Mouse (Mus musculus) hindbrain, postnatal 0 days (tissue): ENCODE data around the gene RPS10-NUDT3. TPM values are rescaled to one million over a fixed set of nuclear protein-coding genes. Genes with fewer than 3 reads are reported as not detected.

Experiments used
- ATAC-seq: fragments of 200-750 bp; cut with Nextera tagmentation; 2 replicates; pipeline ENCODE4 v1.8.0; 2017; ENCODE audit warnings: mild to moderate bottlenecking, moderate TSS enrichment, moderate library complexity
- DNase-seq: peaks from one replicate; pipeline ENCODE4 v3.0.0-alpha.2; 2015; ENCODE audit warnings: low spot score
- H3K27ac ChIP-seq: fragments of 300-500 bp; sonication (generic); 2 replicates; pipeline ENCODE4 v1.5.1; 2014; ENCODE audit warnings: mild to moderate bottlenecking
- H3K27me3 ChIP-seq: fragments of 300-500 bp; sonication (generic); 2 replicates; pipeline ENCODE4 v1.6.1; 2014; ENCODE audit warnings: low read length, mixed read lengths; ENCODE audit not compliant: insufficient read depth
- H3K36me3 ChIP-seq: fragments of 300-500 bp; sonication (generic); 2 replicates; pipeline ENCODE4 v1.6.1; 2014; ENCODE audit warnings: low read length, mixed read lengths; ENCODE audit not compliant: insufficient read depth
- H3K4me1 ChIP-seq: fragments of 300-500 bp; sonication (generic); 2 replicates; pipeline ENCODE4 v1.6.1; 2014; ENCODE audit warnings: antibody characterized with exemption, low read length, mixed read lengths; ENCODE audit not compliant: insufficient read depth
- H3K4me2 ChIP-seq: fragments of 300-500 bp; sonication (generic); 2 replicates; pipeline ENCODE4 v1.6.1; 2014; ENCODE audit warnings: low read depth, mild to moderate bottlenecking, low read length, moderate library complexity, mixed read lengths
- H3K4me3 ChIP-seq: fragments of 300-500 bp; sonication (generic); 2 replicates; pipeline ENCODE4 v1.5.1; 2014; ENCODE audit warnings: low read length
- H3K9ac ChIP-seq: fragments of 300-500 bp; sonication (generic); replicated peaks from 2 replicates; pipeline ENCODE4 v1.6.1; 2014; ENCODE audit warnings: mild to moderate bottlenecking, low read length, moderate library complexity, mixed read lengths
- H3K9me3 ChIP-seq: fragments of 300-500 bp; sonication (generic); 2 replicates; pipeline ENCODE4 v1.6.1; 2016; ENCODE audit warnings: low read length, mixed read lengths
- CTCF ChIP-seq: IDR thresholded peaks from 2 replicates; pipeline ENCODE4 v1.5.1; 2016; ENCODE audit warnings: antibody characterized with exemption, control low read depth, low read depth
- WGBS: fragments of 180-500 bp; shearing (Covaris S2); extraction: QIAGEN DNeasy Blood & Tissue Kit; methylation state at CpG from one replicate; pipeline ENCODE4 v1.1.7; 2014; 5-methylcytosine and 5-hydroxymethylcytosine counted together
- polyA plus RNA-seq: library from polyadenylated mRNA; unstranded; fragments of >200 nt; fragmentation: Nextera tagmentation; extraction: Ambion mirVana; gene quantifications from 2 replicates; pipeline ENCODE4 v1.2.1, GENCODE M21; 2015
- total RNA-seq: library from RNA; depleted of rRNA; stranded (reverse); fragments of >200 nt; gene quantifications from 2 replicates; pipeline ENCODE4 v1.2.3, GENCODE M21; 2014

The RPS10-NUDT3 gene
- total and polyA plus RNA-seq, 2 experiments from 2014 or later = not detected

DNA sequence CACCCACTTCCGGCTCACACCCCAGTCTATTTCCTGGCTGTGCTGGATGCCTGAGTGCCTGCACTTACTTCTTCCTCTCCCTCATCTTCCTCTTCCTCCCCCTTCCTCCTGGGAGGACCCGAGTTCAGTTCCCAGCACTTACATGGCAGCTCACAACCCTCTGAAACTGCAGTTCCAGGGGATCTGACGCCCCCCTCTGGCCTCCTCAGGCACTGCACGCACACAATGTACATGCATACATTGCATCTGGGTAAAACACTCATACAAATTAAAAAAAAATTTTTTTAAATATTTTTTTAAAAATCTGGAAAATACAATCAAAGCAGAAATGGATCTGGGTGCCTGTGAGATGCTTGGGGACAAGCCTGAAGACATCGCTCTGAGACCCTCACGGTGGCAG lies 36.7 kb upstream of the RPS10-NUDT3 start:
- Histone ChIP-seq H3K36me3 (no peaks in the 10 kb centered on the region), H3K27me3 (no peaks in the 10 kb centered on the region), H3K9ac (no peak overlapping the region), H3K9me3 (no peaks in the 10 kb centered on the region), H3K27ac (no peak overlapping the region), H3K4me2 (no peak overlapping the region), H3K4me3 (no peak overlapping the region), H3K4me1 (no peaks in the 10 kb centered on the region)
- no peak for TF ChIP-seq CTCF
- DNase-seq = no peak
- ATAC-seq = no peak
- 82% methylated on average over 6 of the region's 6 CpGs for whole genome bisulfite sequencing

DNA sequence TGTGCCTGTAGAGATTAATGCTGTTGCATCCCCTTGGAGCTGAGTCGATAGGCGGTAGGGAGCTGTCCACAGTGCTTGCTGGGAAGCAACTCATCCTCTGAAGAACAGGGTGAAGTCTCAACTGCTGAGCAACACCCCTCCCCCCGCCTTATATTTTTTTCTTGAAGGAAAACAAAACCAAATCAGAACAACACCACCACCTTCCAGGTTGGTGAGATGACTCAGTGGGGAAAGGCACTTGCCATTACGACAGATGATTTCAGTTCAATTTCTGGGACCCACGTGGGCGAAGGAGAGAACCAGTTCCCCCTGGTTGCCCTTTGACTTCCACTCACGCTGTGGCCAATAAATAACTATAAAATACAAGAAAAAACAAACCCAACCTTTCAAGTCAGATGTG lies 23.7 kb upstream of the RPS10-NUDT3 start:
- no peaks in the 10 kb centered on the region for H3K27me3 ChIP-seq
- H3K4me3 ChIP-seq = no peak overlapping the region
- DNase-seq (no peak), ATAC-seq (no peak)
- no peak overlapping the region for H3K27ac ChIP-seq
- no peak for TF ChIP-seq CTCF
- H3K36me3 ChIP-seq = no peaks in the 10 kb centered on the region
- H3K9ac ChIP-seq = no peak overlapping the region
- no peak overlapping the region for H3K4me2 ChIP-seq
- H3K4me1 ChIP-seq = peaks cover 8% of the 10 kb centered on the region; the same call in 1 of the 2 replicates
- H3K9me3 ChIP-seq = no peaks in the 10 kb centered on the region
- 81% methylated on average over 7 of the region's 7 CpGs for WGBS

DNA sequence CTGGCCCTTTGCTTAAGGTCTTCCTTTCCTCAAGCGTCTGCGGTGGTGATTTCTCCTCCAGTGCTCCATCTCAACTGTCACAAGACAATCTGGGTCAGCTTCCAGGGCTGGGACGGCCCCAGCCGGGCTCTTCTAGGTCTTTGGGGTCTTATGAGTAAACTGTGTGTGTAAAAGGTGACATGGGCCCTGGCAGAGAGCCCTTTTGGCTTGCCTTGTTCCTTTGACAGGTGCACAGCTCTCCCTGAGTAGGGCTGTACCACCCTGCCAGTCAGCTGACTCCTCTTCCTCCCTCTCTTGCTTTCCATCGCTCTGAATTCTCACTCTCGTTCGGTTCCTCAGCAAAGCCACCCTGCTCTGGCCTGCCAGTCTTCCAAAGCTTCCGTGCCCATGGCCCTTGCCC lies 22.1 kb upstream of the RPS10-NUDT3 start:
- Histone ChIP-seq H3K4me1 (peaks cover 8% of the 10 kb centered on the region; the same call in 1 of the 2 replicates), H3K9me3 (no peaks in the 10 kb centered on the region), H3K9ac (no peak overlapping the region), H3K36me3 (no peaks in the 10 kb centered on the region), H3K4me3 (0 out of 2 replicates have a peak overlapping the region, but pooled peaks have one; percentile 61), H3K27me3 (no peaks in the 10 kb centered on the region), H3K4me2 (peak overlapping the region; percentile 72), H3K27ac (peak overlapping the region; percentile 36; the same call in 1 of the 2 replicates)
- DNase-seq (peak; percentile 32), ATAC-seq (no peak)
- TF ChIP-seq CTCF = no peak
- 59% methylated on average over 8 of the region's 8 CpGs for WGBS

GRCm38 (mm10) chr17:27656414-27656813 lies 21.4 kb upstream of the RPS10-NUDT3 start:
- Histone ChIP-seq H3K27me3 (no peaks in the 10 kb centered on the region), H3K4me1 (peaks cover 8% of the 10 kb centered on the region; the same call in 1 of the 2 replicates), H3K4me3 (peak overlapping the region; percentile 61), H3K9ac (peak overlapping the region; percentile 57), H3K36me3 (no peaks in the 10 kb centered on the region), H3K4me2 (peak overlapping the region; percentile 72), H3K27ac (peak overlapping the region; percentile 80), H3K9me3 (no peaks in the 10 kb centered on the region)
- 18% methylated on average over 5 of the region's 5 CpGs for WGBS
- no peak for TF ChIP-seq CTCF
- no peak for ATAC-seq
- DNase-seq = no peak

- Histone ChIP-seq H3K36me3 (no peaks in the 10 kb centered on the region), H3K4me3 (peak overlapping the region; percentile 61), H3K4me2 (peak overlapping the region; percentile 72), H3K9ac (peak overlapping the region; percentile 57), H3K9me3 (no peaks in the 10 kb centered on the region), H3K27me3 (no peaks in the 10 kb centered on the region), H3K4me1 (peaks cover 8% of the 10 kb centered on the region; the same call in 1 of the 2 replicates), H3K27ac (peak overlapping the region; percentile 80)
- ATAC-seq (peak; percentile 27), DNase-seq (peak; percentile 54)
- 2% methylated on average over 14 of the region's 14 CpGs for WGBS
- TF ChIP-seq CTCF = no peak
Observed at GRCm38 (mm10) chr17:27656011-27656399, 21.0 kb upstream of the RPS10-NUDT3 start.

GRCm38 (mm10) chr17:27655089-27656010 lies 20.3 kb upstream of the RPS10-NUDT3 start, which contains the start of gene Pacsin1:
Gene Pacsin1 (plus strand): TSS chr17:27655509.
- Histone ChIP-seq H3K27ac (peak within 1 kb of the TSS; percentile 80), H3K4me2 (peak within 1 kb of the TSS; percentile 72), H3K4me3 (peak within 1 kb of the TSS; percentile 61), H3K9ac (peak within 1 kb of the TSS; percentile 57), H3K4me1 (peaks cover 8% of the 10 kb centered on the region; the same call in 1 of the 2 replicates), H3K27me3 (no peaks in the 10 kb centered on the region), H3K9me3 (no peaks in the 10 kb centered on the region), H3K36me3 (no peaks in the 10 kb centered on the region)
- 1% methylated on average over 61 of the region's 65 CpGs for WGBS
- peak; percentile 86 for DNase-seq
- peak; percentile 85 for ATAC-seq
- no peak for TF ChIP-seq CTCF
